ENCODE assay signal across 20 mouse cellular contexts in genomic region chr17:83089856-83090692, GRCm38 (mm10).
DNase-seq lines count a peak whose midpoint lies in the region; ATAC-seq and TF ChIP-seq lines count a peak whose summit lies in the region.
"Had no signal": no experiment of that assay in that cellular context is flagged by ENCODE, and none has a peak within 500 bp of the region (broad histone marks: within the 10 kb centered on the region; RNA-seq: fewer than 3 reads in every experiment).

No protein-coding gene starts in this region.

- H3K36me3 ChIP-seq in embryonic facial prominence, embryonic 14.5 days (ENCODE audit: control insufficient read depth, insufficient read depth, low read length), result no peaks in the 10 kb centered on the region
- H3K36me3 ChIP-seq in embryonic facial prominence, embryonic 10.5 days (replicated peaks), result no peaks in the 10 kb centered on the region
- H3K36me3 ChIP-seq in limb, embryonic 13.5 days, result no peaks in the 10 kb centered on the region
- no peaks in the 10 kb centered on the region for H3K36me3 ChIP-seq in limb, embryonic 10.5 days
- H3K36me3 ChIP-seq in intestine, embryonic 16.5 days (ENCODE audit: control insufficient read depth, insufficient read depth, low read length), result no peaks in the 10 kb centered on the region
- H3K36me3 ChIP-seq in forebrain, postnatal 0 days (ENCODE audit: insufficient read depth), result no peaks in the 10 kb centered on the region
- H3K36me3 ChIP-seq: embryonic facial prominence, embryonic 15.5 days; forebrain, embryonic 10.5 days; hindbrain, embryonic 15.5 days; neural tube, embryonic 13.5 days had no signal

- no peak overlapping the region for H3K4me3 ChIP-seq in embryonic facial prominence, embryonic 14.5 days (ENCODE audit: low read depth, low read length)
- no peak overlapping the region for H3K4me3 ChIP-seq in embryonic facial prominence, embryonic 10.5 days
- H3K4me3 ChIP-seq in limb, embryonic 13.5 days, result no peak overlapping the region
- no peak overlapping the region for H3K4me3 ChIP-seq in limb, embryonic 10.5 days
- H3K4me3 ChIP-seq in intestine, embryonic 16.5 days (ENCODE audit: low read length), result no peak overlapping the region
- H3K4me3 ChIP-seq in forebrain, postnatal 0 days (ENCODE audit: low read depth, low read length), result no peak overlapping the region
- H3K4me3 ChIP-seq: embryonic facial prominence, embryonic 15.5 days; forebrain, embryonic 10.5 days; hindbrain, embryonic 15.5 days; megakaryocyte, embryonic 14.5 days; neural tube, embryonic 13.5 days had no signal

- H3K4me2 ChIP-seq in embryonic facial prominence, embryonic 14.5 days (ENCODE audit: low read depth, low read length), result no peak overlapping the region
- H3K4me2 ChIP-seq in limb, embryonic 13.5 days (replicated peaks), result no peak overlapping the region
- H3K4me2 ChIP-seq in intestine, embryonic 16.5 days (ENCODE audit: low read depth, low read length), result no peak overlapping the region
- no peak overlapping the region for H3K4me2 ChIP-seq in forebrain, postnatal 0 days (ENCODE audit: low read depth)
- H3K4me2 ChIP-seq: embryonic facial prominence, embryonic 15.5 days; heart, embryonic 11.5 days; hindbrain, embryonic 15.5 days; neural tube, embryonic 13.5 days had no signal

- no peak for TF ChIP-seq CTCF in forebrain, postnatal 0 days (IDR thresholded peaks at IDR 0.05; ENCODE audit: low read depth)

- H3K4me1 ChIP-seq in embryonic facial prominence, embryonic 14.5 days (ENCODE audit: control insufficient read depth, insufficient read depth, low read length), result no peaks in the 10 kb centered on the region; the same call in 1 of the 2 replicates
- peaks cover 9% of the 10 kb centered on the region for H3K4me1 ChIP-seq in embryonic facial prominence, embryonic 10.5 days
- H3K4me1 ChIP-seq in limb, embryonic 13.5 days, result peaks cover 32% of the 10 kb centered on the region
- H3K4me1 ChIP-seq in limb, embryonic 10.5 days, result peaks cover 21% of the 10 kb centered on the region; the same call in 1 of the 2 replicates
- H3K4me1 ChIP-seq in intestine, embryonic 16.5 days (ENCODE audit: control insufficient read depth, insufficient read depth, low read length), result peaks cover 10% of the 10 kb centered on the region; the same call in 1 of the 2 replicates
- peaks cover 9% of the 10 kb centered on the region; the same call in 1 of the 2 replicates for H3K4me1 ChIP-seq in forebrain, postnatal 0 days (ENCODE audit: insufficient read depth)
- H3K4me1 ChIP-seq: embryonic facial prominence, embryonic 15.5 days; forebrain, embryonic 10.5 days; hindbrain, embryonic 15.5 days; megakaryocyte, embryonic 14.5 days had no signal

- H3K9me3 ChIP-seq in embryonic facial prominence, embryonic 14.5 days (ENCODE audit: control insufficient read depth, low read length), result peaks cover 6% of the 10 kb centered on the region; the same call in 1 of the 2 replicates
- 0 out of 2 replicates have a peak, but pooled peaks cover 2% of the 10 kb centered on the region for H3K9me3 ChIP-seq in embryonic facial prominence, embryonic 10.5 days
- no peaks in the 10 kb centered on the region for H3K9me3 ChIP-seq in limb, embryonic 13.5 days
- no peaks in the 10 kb centered on the region for H3K9me3 ChIP-seq in limb, embryonic 10.5 days (replicated peaks)
- peaks cover 3% of the 10 kb centered on the region; the same call in 1 of the 2 replicates for H3K9me3 ChIP-seq in intestine, embryonic 16.5 days (ENCODE audit: control insufficient read depth, low read length)
- no peaks in the 10 kb centered on the region for H3K9me3 ChIP-seq in forebrain, postnatal 0 days (ENCODE audit: low read length)
- H3K9me3 ChIP-seq: embryonic facial prominence, embryonic 15.5 days; forebrain, embryonic 10.5 days; hindbrain, embryonic 15.5 days; neural tube, embryonic 13.5 days had no signal

- ATAC-seq in embryonic facial prominence, embryonic 14.5 days (ENCODE audit: low read depth), result peak; percentile 17; the same call in 1 of the 2 replicates
- ATAC-seq in limb, embryonic 13.5 days (ENCODE audit: low FRiP score, low read depth), result peak; percentile 6; the same call in 1 of the 2 replicates
- peak; percentile 41; the same call in 1 of the 2 replicates for ATAC-seq in intestine, embryonic 16.5 days
- ATAC-seq in forebrain, postnatal 0 days, result no peak
- ATAC-seq: Patski had no signal

- DNase-seq in embryonic facial prominence, embryonic 14.5 days (ENCODE audit: low spot score), result no peak
- DNase-seq in embryonic facial prominence, embryonic 10.5 days (ENCODE audit: low spot score), result no peak
- no peak for DNase-seq in limb, embryonic 10.5 days (ENCODE audit: low spot score)
- DNase-seq in forebrain, postnatal 0 days, result no peak
- no peak for DNase-seq in retina, embryonic 14.5 days (ENCODE audit: low spot score)
- DNase-seq: cerebellum, adult 9-11 months; kidney, adult 11 months; liver; lung, adult 18-20 months; midbrain, embryonic 14.5 days; thymus, adult 2 months had no signal

- WGBS in embryonic facial prominence, embryonic 14.5 days, result 61% methylated on average over 10 of the region's 10 CpGs
- 81% methylated on average over 10 of the region's 10 CpGs for WGBS in embryonic facial prominence, embryonic 10.5 days
- WGBS in limb, embryonic 13.5 days, result 53% methylated on average over 10 of the region's 10 CpGs
- 79% methylated on average over 10 of the region's 10 CpGs for WGBS in limb, embryonic 10.5 days
- WGBS in intestine, embryonic 16.5 days, result 53% methylated on average over 10 of the region's 10 CpGs
- 62% methylated on average over 10 of the region's 10 CpGs for WGBS in forebrain, postnatal 0 days

- peaks cover 3% of the 10 kb centered on the region; the same call in 1 of the 2 replicates for H3K27me3 ChIP-seq in embryonic facial prominence, embryonic 14.5 days (replicated peaks; ENCODE audit: control insufficient read depth, insufficient read depth, low read length)
- H3K27me3 ChIP-seq in embryonic facial prominence, embryonic 10.5 days (replicated peaks; ENCODE audit: low read depth, poor library complexity, severe bottlenecking), result peaks cover 42% of the 10 kb centered on the region
- H3K27me3 ChIP-seq in limb, embryonic 13.5 days, result peaks cover 69% of the 10 kb centered on the region
- H3K27me3 ChIP-seq in limb, embryonic 10.5 days (ENCODE audit: low read depth, poor library complexity, severe bottlenecking), result peaks cover 84% of the 10 kb centered on the region
- no peaks in the 10 kb centered on the region for H3K27me3 ChIP-seq in intestine, embryonic 16.5 days (replicated peaks; ENCODE audit: control insufficient read depth, insufficient read depth, low read length)
- H3K27me3 ChIP-seq in forebrain, postnatal 0 days (ENCODE audit: insufficient read depth, low read length), result no peaks in the 10 kb centered on the region
- H3K27me3 ChIP-seq: hindbrain, embryonic 15.5 days; neural tube, embryonic 13.5 days; Patski had no signal

- H3K9ac ChIP-seq in embryonic facial prominence, embryonic 14.5 days (ENCODE audit: low read depth, low read length), result no peak overlapping the region
- H3K9ac ChIP-seq in limb, embryonic 13.5 days, result no peak overlapping the region
- no peak overlapping the region for H3K9ac ChIP-seq in intestine, embryonic 16.5 days (ENCODE audit: low read depth, low read length)
- H3K9ac ChIP-seq in forebrain, postnatal 0 days, result no peak overlapping the region
- H3K9ac ChIP-seq: embryonic facial prominence, embryonic 15.5 days; hindbrain, embryonic 15.5 days; neural tube, embryonic 13.5 days had no signal

- no peak overlapping the region for H3K27ac ChIP-seq in embryonic facial prominence, embryonic 14.5 days (replicated peaks; ENCODE audit: low read depth, low read length)
- no peak overlapping the region for H3K27ac ChIP-seq in embryonic facial prominence, embryonic 10.5 days (replicated peaks)
- no peak overlapping the region for H3K27ac ChIP-seq in limb, embryonic 13.5 days
- H3K27ac ChIP-seq in limb, embryonic 10.5 days, result no peak overlapping the region
- H3K27ac ChIP-seq in intestine, embryonic 16.5 days (ENCODE audit: low read length), result no peak overlapping the region
- no peak overlapping the region for H3K27ac ChIP-seq in forebrain, postnatal 0 days (ENCODE audit: low read depth, low read length)
- H3K27ac ChIP-seq: embryonic facial prominence, embryonic 15.5 days; forebrain, embryonic 10.5 days; hindbrain, embryonic 15.5 days; neural tube, embryonic 13.5 days had no signal
